Mouse (Mus musculus) lung, postnatal 4 days (tissue): ENCODE measurements at regions not wholly inside any gene's neighbourhood (a gene's known extent, or its start where the extent isn't known, plus 50 kb on each side); places are given as distances from the start of the nearest gene placed in this dataset.

Experiments
- DNase-seq, 2 experiments: peaks; one replicate each; pipeline ENCODE4 v3.0.0; 2021

- DNase-seq: peak in 1 of 2 experiments; percentile 33
Measured at GRCm38 (mm10) chr9:83273361-83273975, 127.0 kb upstream of the Hmgn3 start.

- DNase-seq: no peak
Measured at GRCm38 (mm10) chr9:83265736-83266135, 119.3 kb upstream of the Hmgn3 start.

DNA sequence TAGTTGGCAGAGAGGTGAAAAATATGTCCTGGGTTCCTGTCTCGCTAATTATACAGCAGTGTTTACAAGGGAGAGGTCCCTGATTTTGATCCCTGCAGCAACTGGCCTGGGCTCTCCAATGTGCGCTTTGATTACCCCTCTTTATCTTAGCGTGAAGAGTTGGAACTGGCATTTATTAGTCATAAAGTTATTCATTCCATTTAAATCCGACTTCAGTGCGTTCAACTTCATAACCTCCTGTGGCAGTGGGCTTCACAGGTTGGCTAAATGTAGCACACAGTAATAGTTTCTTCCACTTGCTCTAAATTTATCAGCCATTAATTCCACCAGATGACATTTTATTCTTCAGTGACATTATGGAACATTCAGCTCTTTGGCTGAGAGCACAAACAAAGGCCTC, 113.0 kb upstream of the Hmgn3 start:
- no peak for DNase-seq

DNA sequence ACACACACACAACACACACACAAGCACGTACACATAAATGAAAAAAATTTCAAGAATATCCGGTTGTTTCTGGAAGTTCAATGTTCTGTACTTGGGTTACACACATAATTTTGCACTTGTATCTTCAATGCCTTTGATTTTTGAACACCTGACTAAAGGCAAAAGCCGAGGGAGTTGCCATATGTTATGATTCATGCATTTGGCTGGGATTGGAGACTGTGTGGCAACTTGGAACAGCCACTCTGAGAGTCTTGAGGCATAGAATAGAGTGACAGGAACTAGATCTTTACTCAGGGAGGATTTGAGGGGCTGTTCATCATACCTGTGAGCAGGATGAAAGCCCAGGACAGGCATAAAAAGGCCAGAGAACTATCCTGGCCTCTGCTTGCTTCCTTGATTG, 112.5 kb upstream of the Hmgn3 start:
- no peak for DNase-seq

- DNase-seq: no peak
Measured at GRCm38 (mm10) chr9:83258476-83258875, 112.0 kb upstream of the Hmgn3 start.

- no peak for DNase-seq
Measured at GRCm38 (mm10) chr9:83254356-83254755, 107.9 kb upstream of the Hmgn3 start.

- no peak for DNase-seq
Measured at GRCm38 (mm10) chr9:83253789-83254188, 107.3 kb upstream of the Hmgn3 start.

DNA sequence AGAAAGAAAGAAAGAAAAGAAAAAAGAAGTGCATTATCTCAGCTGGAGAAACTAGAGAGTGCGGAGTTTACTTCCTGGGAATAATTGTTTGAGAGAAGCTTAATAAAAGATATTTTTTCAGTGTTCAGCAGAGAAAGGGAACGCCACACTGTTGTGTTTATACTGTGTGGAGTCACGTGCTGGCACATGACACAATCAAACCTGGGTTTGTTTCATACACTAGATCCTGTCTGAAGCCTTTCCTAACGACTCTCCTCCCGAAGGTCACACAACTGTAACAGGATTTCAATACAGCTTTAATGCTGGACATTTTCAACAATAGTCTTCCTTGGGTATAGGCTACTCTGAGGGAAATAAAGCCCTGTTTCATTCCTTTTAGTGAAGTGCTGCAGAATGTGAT, 105.3 kb upstream of the Hmgn3 start:
- no peak for DNase-seq

GRCm38 (mm10) chr9:83249871-83250270, 103.4 kb upstream of the Hmgn3 start:
- DNase-seq: no peak

- no peak for DNase-seq
Measured at GRCm38 (mm10) chr9:83248164-83248730, 101.8 kb upstream of the Hmgn3 start.

DNA sequence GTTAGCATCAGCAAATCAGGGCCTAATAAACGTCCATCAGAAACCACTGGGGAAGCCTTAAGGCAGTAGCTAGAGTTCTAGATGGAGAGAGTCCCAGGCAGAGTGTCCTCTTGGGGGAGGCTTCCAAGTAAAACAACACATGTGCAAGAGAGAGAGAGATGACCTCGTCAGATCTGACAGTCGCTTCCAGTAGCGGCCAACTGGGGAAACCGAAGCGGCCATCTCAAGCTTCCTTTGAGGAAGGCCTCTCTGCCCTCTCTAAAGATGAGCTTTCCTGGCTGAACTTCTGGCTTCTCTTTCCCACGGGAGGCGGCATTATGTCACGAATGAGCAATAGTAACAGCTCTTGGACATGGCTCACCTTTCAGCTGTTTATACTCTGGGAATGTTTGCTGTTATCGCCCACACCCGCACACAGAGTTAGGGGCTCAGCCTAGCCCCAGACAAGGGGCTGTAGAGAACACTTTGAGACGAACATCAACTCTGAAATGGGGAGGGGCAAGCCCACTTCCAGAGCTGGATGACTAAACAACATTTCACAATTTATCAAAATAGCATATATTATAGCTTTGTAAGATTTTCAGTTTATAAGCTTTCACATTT, 100.7 kb upstream of the Hmgn3 start:
- no peak for DNase-seq

- no peak for DNase-seq
Measured at GRCm38 (mm10) chr9:83241119-83241518, 94.6 kb upstream of the Hmgn3 start.

DNA sequence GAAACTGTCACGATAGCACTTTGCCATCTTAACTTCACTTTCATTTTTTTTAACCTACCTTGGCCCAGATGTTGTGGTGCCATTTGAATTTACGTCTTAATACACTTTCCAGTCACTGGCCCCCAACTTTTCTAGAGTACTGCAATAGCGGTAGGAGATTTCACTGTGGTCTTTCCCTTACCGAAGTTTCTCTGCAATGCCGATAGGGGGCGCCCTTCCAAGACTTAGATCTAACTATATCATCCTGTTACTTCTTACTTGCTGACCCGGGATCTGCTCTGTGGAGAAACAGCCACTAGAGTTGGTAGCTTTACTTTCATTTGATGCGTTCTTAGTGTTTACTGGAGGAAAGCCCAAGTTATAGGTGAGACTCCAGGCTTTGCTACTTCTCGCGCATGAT, 92.6 kb upstream of the Hmgn3 start:
- DNase-seq: no peak

DNA sequence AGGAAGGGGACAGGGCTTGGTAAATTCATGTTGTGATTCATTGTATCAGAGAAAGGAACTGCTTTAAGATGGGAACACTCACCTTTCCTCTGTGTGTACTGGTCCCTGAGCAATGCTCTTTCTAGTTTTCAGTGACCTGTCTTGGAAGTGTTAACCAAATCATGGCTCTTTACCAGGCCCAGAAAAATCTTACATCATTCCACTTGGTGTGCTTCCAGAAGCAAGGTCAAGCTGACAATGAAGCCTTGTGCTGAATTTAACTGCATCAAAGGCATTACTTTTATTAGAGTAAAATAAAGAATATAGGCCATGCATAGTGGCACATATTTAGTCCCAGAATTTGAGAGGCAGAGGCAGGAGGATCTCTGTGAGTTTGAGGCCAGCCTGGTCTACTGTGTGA, 75.4 kb upstream of the Hmgn3 start:
- DNase-seq: no peak

DNA sequence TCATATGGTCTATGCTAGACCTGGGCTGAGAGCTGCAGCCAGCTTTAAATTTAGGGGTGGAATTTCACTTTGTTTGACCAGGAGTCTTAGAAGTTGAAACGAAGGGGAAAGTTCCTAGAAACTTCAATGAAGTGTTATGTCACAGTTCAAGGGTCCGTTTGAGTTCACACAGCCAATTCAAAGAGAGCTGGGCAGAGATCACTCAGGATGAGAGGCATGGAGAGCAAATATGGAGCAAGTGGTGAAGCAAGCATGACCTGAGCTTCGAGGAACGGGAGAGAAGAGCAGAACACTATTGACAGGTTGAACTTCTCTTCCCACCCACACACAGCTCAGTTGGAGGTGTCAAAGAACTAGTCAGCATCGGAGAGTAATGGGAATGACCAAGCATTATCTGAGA, 56.1 kb upstream of the Hmgn3 start:
- DNase-seq: no peak

DNA sequence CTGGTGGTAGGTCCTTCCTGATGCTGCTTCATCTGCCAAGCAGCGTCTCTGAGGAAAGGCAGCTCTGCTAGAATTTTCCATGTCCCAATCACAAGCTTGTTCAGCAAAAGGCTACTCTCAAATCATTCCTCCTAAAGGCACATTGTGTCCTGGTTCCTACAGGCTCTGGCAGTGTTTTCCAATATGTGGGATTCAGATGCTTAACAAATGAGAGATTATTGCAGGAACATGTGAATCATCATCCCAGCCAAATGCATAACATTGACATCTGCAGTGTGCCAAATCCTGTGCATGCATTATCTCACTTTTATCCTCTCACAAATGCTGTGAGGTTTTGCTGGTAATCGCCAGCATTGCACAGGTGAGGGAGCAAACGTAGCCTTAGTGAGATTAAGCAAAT, 53.3 kb upstream of the Hmgn3 start:
- DNase-seq: no peak

- no peak for DNase-seq
Measured at GRCm38 (mm10) chr9:83199176-83199575, 52.7 kb upstream of the Hmgn3 start.

GRCm38 (mm10) chr9:83197013-83197412, 50.5 kb upstream of the Hmgn3 start:
- peak in 1 of 2 experiments; percentile 3 for DNase-seq
